Mouse (Mus musculus): ENCODE results near the gene Slc31a2.

The Slc31a2 gene

DNA sequence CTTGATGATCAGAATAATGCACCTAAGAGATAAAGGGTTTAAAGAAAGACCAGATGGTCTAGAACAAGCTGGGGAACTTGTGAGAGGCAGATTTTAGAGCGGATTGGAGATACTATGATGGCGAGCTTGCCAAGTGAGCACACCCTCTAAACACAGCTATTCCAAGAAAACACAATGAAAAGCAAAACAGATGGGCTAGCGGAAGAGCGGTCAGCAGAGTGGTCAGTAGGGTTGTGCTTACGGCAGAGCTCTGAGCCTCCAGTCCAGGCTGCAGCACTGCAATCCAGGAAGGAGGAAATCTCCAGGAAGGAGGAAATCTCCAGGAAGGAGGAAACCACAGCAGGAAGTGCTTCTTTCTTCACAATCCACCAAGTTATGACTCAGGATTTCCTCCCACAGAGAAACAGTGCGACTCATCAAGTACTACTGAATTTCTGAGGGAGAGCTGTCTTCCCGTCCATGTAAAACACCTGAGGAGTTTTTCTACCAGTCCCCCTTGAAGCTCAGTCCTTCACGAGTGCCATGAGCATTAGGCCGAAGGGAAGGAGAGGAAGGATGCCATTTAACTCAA lies 51.4 kb downstream of the Slc31a2 start:
- DNase-seq (ENCODE audit: extremely low read depth, insufficient read length, low spot score) = no peak

DNA sequence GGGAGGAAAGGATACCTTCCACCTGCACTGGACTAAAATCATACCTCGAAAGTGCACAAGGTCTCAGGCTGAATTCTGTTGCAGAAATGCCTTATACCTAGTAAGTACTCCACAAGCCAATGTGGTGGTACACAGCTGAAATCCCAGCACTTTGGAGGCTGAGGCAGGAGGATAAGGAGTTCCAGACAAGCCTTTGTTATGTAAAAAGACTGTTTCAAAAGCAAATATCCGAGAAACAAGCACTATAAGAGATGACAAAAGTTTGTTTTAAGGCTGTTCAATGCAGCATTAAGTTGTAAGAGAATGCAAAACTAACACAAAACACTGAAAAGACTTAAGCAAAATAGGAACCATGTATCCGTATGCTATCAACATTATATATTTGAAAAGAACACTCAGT lies 52.2 kb downstream of the Slc31a2 start:
- no peak for DNase-seq (ENCODE audit: extremely low read depth, insufficient read length, low spot score)

DNA sequence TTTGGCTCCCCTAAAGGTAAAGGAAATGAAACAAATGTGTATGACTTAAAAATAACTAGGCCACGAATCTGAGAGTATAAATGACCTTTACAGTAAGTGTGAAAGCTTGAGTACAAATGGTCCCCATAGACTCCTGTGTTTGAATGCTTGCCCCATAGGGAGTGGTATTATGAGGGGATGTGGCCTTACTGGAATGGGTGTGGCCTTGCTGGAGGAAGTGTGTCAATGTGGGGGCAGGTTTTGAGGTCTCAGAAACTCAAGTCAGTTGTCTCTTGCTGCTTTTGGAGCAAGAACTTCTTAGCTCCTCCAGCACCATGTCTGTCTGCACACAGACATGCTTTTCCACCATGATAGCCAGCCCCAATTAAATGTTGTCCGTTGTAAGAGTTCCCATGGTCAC lies 54.1 kb downstream of the Slc31a2 start:
- no peak for DNase-seq (ENCODE audit: extremely low read depth, insufficient read length, low spot score)

DNA sequence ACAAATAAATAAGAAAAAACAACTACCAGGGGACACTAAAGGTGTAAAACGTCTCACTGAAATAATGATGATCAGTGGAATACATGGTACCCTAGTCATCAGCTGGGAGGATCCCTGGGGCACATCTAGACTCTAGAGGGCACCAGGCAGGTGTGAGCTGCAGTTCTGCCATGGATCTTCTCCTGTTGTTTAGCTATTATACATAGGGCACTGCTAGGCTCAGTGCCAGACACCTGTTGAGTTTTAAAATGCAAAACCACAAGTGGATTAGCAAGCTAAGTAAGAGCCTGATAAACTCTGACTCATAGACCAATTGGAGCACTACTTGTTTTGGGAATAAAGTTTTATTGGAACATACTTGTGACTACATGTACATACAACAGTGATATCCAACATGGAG lies 55.9 kb downstream of the Slc31a2 start:
- no peak for DNase-seq (ENCODE audit: extremely low read depth, insufficient read length, low spot score)

DNA sequence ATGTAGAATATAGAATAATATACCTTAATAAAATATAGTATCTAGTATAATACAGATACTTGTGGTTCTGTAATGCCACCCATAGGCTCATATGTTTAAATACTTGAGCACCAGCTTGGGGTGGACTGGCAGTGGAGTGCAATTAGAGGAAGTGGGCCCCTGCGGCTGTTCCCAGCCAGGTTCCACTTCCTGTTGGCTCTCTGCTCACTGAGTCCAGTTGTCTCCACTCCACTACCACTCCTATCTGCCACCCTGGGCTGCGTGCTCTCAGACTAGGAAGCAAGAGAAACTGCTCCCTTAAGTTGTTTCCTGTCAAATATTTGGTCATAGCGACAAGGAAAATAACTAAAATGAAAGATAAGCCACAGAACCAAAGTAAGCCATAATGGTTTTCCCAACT lies 60.3 kb downstream of the Slc31a2 start:
- no peak for DNase-seq (ENCODE audit: extremely low read depth, insufficient read length, low spot score)

- DNase-seq (ENCODE audit: extremely low read depth, insufficient read length, low spot score) = no peak
Measured at GRCm38 (mm10) chr4:62326111-62326510, 63.7 kb downstream of the Slc31a2 start.

GRCm38 (mm10) chr4:62328941-62329660 lies 66.7 kb downstream of the Slc31a2 start:
- DNase-seq (ENCODE audit: extremely low read depth, insufficient read length, low spot score) = no peak

DNA sequence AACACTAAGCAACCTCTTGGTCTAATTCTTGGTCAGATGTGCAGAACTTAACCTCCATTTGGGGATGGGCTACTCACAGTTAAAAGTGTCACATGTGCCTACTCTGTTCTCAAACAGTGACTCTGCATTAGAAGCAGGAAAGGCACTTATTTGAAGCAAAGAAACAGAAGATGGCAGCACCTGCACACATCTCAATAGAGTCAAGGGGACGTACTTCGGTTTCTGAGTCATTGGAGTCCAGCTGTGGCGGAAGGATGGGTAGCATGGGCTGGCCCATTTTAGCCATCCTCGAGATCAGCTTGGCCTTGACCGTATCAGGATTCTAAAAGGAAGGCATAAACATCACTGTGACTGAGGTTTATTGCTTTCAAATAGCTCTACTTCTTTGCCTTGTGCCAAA lies 69.6 kb downstream of the Slc31a2 start:
- DNase-seq (ENCODE audit: extremely low read depth, insufficient read length, low spot score) = no peak

GRCm38 (mm10) chr4:62338536-62338935 lies 76.2 kb downstream of the Slc31a2 start:
- DNase-seq (ENCODE audit: extremely low read depth, insufficient read length, low spot score) = no peak

DNA sequence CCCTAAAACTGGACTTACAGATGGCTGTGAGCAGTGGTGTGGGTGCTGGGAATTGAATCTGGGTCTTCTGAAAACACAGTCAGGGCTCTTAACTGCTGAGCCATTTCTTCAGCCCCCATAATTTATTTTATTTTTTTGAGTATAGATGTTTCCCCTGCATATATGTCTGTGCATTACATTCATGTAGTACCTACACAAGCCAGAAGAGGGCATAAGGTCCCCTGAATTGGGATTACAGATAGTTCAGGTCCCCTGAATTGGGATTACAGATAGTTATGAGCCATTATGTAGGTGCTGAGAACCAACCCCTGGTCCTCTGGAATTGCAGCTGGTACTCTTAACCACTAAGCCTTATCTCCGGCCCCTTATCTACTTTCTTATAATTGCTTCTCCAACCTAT lies 81.6 kb downstream of the Slc31a2 start:
- no peak for DNase-seq (ENCODE audit: extremely low read depth, insufficient read length, low spot score)

GRCm38 (mm10) chr4:62345827-62346226 lies 83.5 kb downstream of the Slc31a2 start:
- no peak for DNase-seq (ENCODE audit: extremely low read depth, insufficient read length, low spot score)

GRCm38 (mm10) chr4:62347605-62348328 lies 85.4 kb downstream of the Slc31a2 start:
- DNase-seq (ENCODE audit: extremely low read depth, insufficient read length, low spot score) = no peak
